25 mouse cellular contexts compared by ENCODE assay signal in genomic region chr3:102083589-102084230, GRCm38 (mm10). TPM values are rescaled to one million over a fixed set of nuclear protein-coding genes. Genes with fewer than 3 reads are reported as not detected.
A peak's percentile ranks its signal among the peaks of the same experiment; 100 is the strongest.
DNase-seq lines count a peak whose midpoint lies in the region; ATAC-seq and TF ChIP-seq lines count a peak whose summit lies in the region.
"Had no signal": no experiment of that assay in that cellular context is flagged by ENCODE, and none has a peak within 500 bp of the region (broad histone marks: within the 10 kb centered on the region; RNA-seq: fewer than 3 reads in every experiment).

No protein-coding gene starts in this region.

- 30% methylated on average over 13 of the region's 13 CpGs for WGBS in heart, embryonic 14.5 days
- 53% methylated on average over 13 of the region's 13 CpGs for WGBS in heart, adult 2 months
- 32% methylated on average over 13 of the region's 13 CpGs for WGBS in lung, embryonic 14.5 days

- no peak overlapping the region for H3K4me3 ChIP-seq in heart, embryonic 14.5 days (ENCODE audit: control insufficient read depth in 1 of 2, insufficient read depth in 1 of 2, low read depth in 1 of 2, low read length in 2 of 2)
- H3K4me3 ChIP-seq in heart, adult 2 months, result no peak overlapping the region
- no peak overlapping the region for H3K4me3 ChIP-seq in lung, embryonic 14.5 days (ENCODE audit: low read depth, low read length)
- H3K4me3 ChIP-seq in E14TG2a.4 (replicated peaks; ENCODE audit: low read length), result peak overlapping the region; percentile 55
- H3K4me3 ChIP-seq in ES-Bruce4 (ENCODE audit: low read depth, low read length), result peak overlapping the region; percentile 32; the same call in 1 of the 2 replicates
- H3K4me3 ChIP-seq: embryonic facial prominence, embryonic 12.5 days; heart, embryonic 15.5 days; hindbrain, embryonic 15.5 days; layer of hippocampus, adult 2 months; neural tube, embryonic 12.5 days had no signal

- TF ChIP-seq EP300 in heart, adult 2 months (IDR thresholded peaks at IDR 0.05; ENCODE audit: insufficient read depth, low read depth, low read length), result no peak
- TF ChIP-seq EP300 in ES-Bruce4 (IDR thresholded peaks at IDR 0.05; ENCODE audit: insufficient read depth, low read depth, low read length), result peak; percentile 86

- DNase-seq in heart, adult 2 months, result no peak
- peak; percentile 10 for DNase-seq in lung, embryonic 14.5 days
- DNase-seq in lung, postnatal 36 days, result no peak
- DNase-seq in cerebellum, postnatal 14 days, result no peak
- DNase-seq in kidney, postnatal 36 days, result no peak
- DNase-seq: adrenal gland, adult 2 months; cerebellum, adult 11-12 months; cerebellum, postnatal 10 days; forebrain, postnatal 0 days; gastrocnemius, postnatal 14 days; kidney, adult 2 months; kidney, postnatal 14 days; lung, adult 18-20 months; thymus, postnatal 25 days had no signal

- H3K27ac ChIP-seq in heart, embryonic 14.5 days (replicated peaks in 1 of 2; ENCODE audit: control insufficient read depth in 1 of 2, insufficient read depth in 1 of 2, low read depth in 2 of 2, low read length in 2 of 2), result no peak overlapping the region
- H3K27ac ChIP-seq in heart, adult 2 months, result no peak overlapping the region
- no peak overlapping the region for H3K27ac ChIP-seq in lung, embryonic 14.5 days (ENCODE audit: low read depth)
- peak overlapping the region; percentile 86 for H3K27ac ChIP-seq in ES-Bruce4 (ENCODE audit: insufficient read depth, low read length)
- H3K27ac ChIP-seq: embryonic facial prominence, embryonic 12.5 days; heart, embryonic 15.5 days; hindbrain, embryonic 15.5 days; layer of hippocampus, adult 2 months; neural tube, embryonic 12.5 days had no signal

- H3K9ac ChIP-seq in heart, embryonic 14.5 days (ENCODE audit: low read length), result peak overlapping the region; percentile 39; the same call in 1 of the 2 replicates
- H3K9ac ChIP-seq in heart, adult 2 months (ENCODE audit: low read depth, low read length), result no peak overlapping the region
- H3K9ac ChIP-seq in lung, embryonic 14.5 days, result no peak overlapping the region
- no peak overlapping the region for H3K9ac ChIP-seq in ES-Bruce4 (ENCODE audit: low read depth, poor library complexity, severe bottlenecking)
- H3K9ac ChIP-seq: embryonic facial prominence, embryonic 12.5 days; forebrain, postnatal 0 days; heart, embryonic 15.5 days; hindbrain, embryonic 15.5 days; neural tube, embryonic 12.5 days had no signal

- H3K36me3 ChIP-seq in heart, embryonic 14.5 days (ENCODE audit: control insufficient read depth, insufficient read depth, low read length), result no peaks in the 10 kb centered on the region
- no peaks in the 10 kb centered on the region for H3K36me3 ChIP-seq in heart, adult 2 months (ENCODE audit: control insufficient read depth, insufficient read depth, low read length)
- no peaks in the 10 kb centered on the region for H3K36me3 ChIP-seq in lung, embryonic 14.5 days (ENCODE audit: insufficient read depth)
- H3K36me3 ChIP-seq in E14TG2a.4 (ENCODE audit: insufficient read depth, low read length) (no peaks in the 10 kb centered on the region), ES-Bruce4 (ENCODE audit: control insufficient read depth, insufficient read depth, low read length, poor library complexity, severe bottlenecking) (no peaks in the 10 kb centered on the region)
- H3K36me3 ChIP-seq: embryonic facial prominence, embryonic 12.5 days; heart, embryonic 15.5 days; hindbrain, embryonic 15.5 days; neural tube, embryonic 12.5 days had no signal

- intact Hi-C loops in heart, adult 2 months (cut with DNase I), result loop anchor here (5.0 to 10.0 kb wide), 2 partner anchors 39 to 611 kb away; no protein-coding TSS in a partner anchor

- TF ChIP-seq CTCF in heart, adult 2 months (IDR thresholded peaks at IDR 0.05), result no peak
- no peak for TF ChIP-seq CTCF in lung, embryonic 14.5 days (IDR thresholded peaks at IDR 0.05; ENCODE audit: low read depth)
- no peak for TF ChIP-seq CTCF in E14TG2a.4 (conservative IDR thresholded peaks at IDR 0.05; ENCODE audit: low read length)
- TF ChIP-seq CTCF in ES-Bruce4 (IDR thresholded peaks at IDR 0.05; ENCODE audit: low read depth, low read length), result no peak

- no peaks in the 10 kb centered on the region for H3K9me3 ChIP-seq in heart, embryonic 14.5 days (ENCODE audit: control insufficient read depth, low read length)
- no peaks in the 10 kb centered on the region for H3K9me3 ChIP-seq in lung, embryonic 14.5 days (ENCODE audit: low read depth, low read length)
- peaks cover 19% of the 10 kb centered on the region for H3K9me3 ChIP-seq in E14TG2a.4 (ENCODE audit: low read length)
- no peaks in the 10 kb centered on the region for H3K9me3 ChIP-seq in ES-Bruce4 (replicated peaks; ENCODE audit: control insufficient read depth, insufficient read depth, low read length, poor library complexity, severe bottlenecking)
- H3K9me3 ChIP-seq: embryonic facial prominence, embryonic 12.5 days; heart, embryonic 15.5 days; hindbrain, embryonic 15.5 days; neural tube, embryonic 12.5 days had no signal

- H3K4me1 ChIP-seq in heart, embryonic 14.5 days (ENCODE audit: control insufficient read depth in 2 of 2, insufficient read depth in 2 of 2, low read length in 2 of 2), result peaks cover 28 to 35% of the 10 kb centered on the region in 2 experiments
- H3K4me1 ChIP-seq in heart, adult 2 months (ENCODE audit: control insufficient read depth, insufficient read depth, low read length), result peaks cover 10% of the 10 kb centered on the region
- H3K4me1 ChIP-seq in lung, embryonic 14.5 days (ENCODE audit: insufficient read depth), result no peaks in the 10 kb centered on the region
- peaks cover 71% of the 10 kb centered on the region for H3K4me1 ChIP-seq in E14TG2a.4 (replicated peaks; ENCODE audit: low read depth, low read length)
- peaks cover 5% of the 10 kb centered on the region for H3K4me1 ChIP-seq in ES-Bruce4 (ENCODE audit: control insufficient read depth, insufficient read depth, low read length)
- H3K4me1 ChIP-seq: embryonic facial prominence, embryonic 12.5 days; neural tube, embryonic 12.5 days had no signal

- no peak for TF ChIP-seq POLR2A in heart, adult 2 months (IDR thresholded peaks at IDR 0.05; ENCODE audit: insufficient read depth, low read depth, low read length)
- TF ChIP-seq POLR2A in ES-Bruce4 (IDR thresholded peaks at IDR 0.05; ENCODE audit: insufficient read depth, low read length), result no peak

- peak overlapping the region; percentile 14; the same call in 1 of the 2 replicates for H3K4me2 ChIP-seq in heart, embryonic 14.5 days (ENCODE audit: low read length)
- H3K4me2 ChIP-seq in lung, embryonic 14.5 days, result no peak overlapping the region
- H3K4me2 ChIP-seq: embryonic facial prominence, embryonic 12.5 days; heart, embryonic 15.5 days; hindbrain, embryonic 15.5 days; liver, embryonic 11.5 days; neural tube, embryonic 12.5 days had no signal

- H3K27me3 ChIP-seq in heart, embryonic 14.5 days (ENCODE audit: control insufficient read depth, insufficient read depth, low read length), result no peaks in the 10 kb centered on the region
- H3K27me3 ChIP-seq in heart, adult 2 months (ENCODE audit: control insufficient read depth, insufficient read depth, low read length), result no peaks in the 10 kb centered on the region
- H3K27me3 ChIP-seq in lung, embryonic 14.5 days (ENCODE audit: insufficient read depth, low read length), result peaks cover 7% of the 10 kb centered on the region; the same call in 1 of the 2 replicates
- H3K27me3 ChIP-seq in E14TG2a.4 (ENCODE audit: insufficient read depth, low read length) (peaks cover 16% of the 10 kb centered on the region; the same call in 1 of the 2 replicates), ES-Bruce4 (ENCODE audit: control insufficient read depth, insufficient read depth, low read length, poor library complexity, severe bottlenecking) (no peaks in the 10 kb centered on the region)
- H3K27me3 ChIP-seq: heart, embryonic 15.5 days had no signal

- no peaks in the 10 kb centered on the region; the same call in 1 of the 2 replicates for H3K79me2 ChIP-seq in heart, adult 2 months (replicated peaks; ENCODE audit: control insufficient read depth, insufficient read depth, low read length)

- no peak for ATAC-seq in heart, embryonic 14.5 days (ENCODE audit: insufficient number of reproducible peaks, insufficient read depth, low FRiP score, low read depth)
- ATAC-seq in lung, embryonic 14.5 days (ENCODE audit: insufficient read depth), result no peak
- ATAC-seq: forebrain, postnatal 0 days had no signal

RNA-seq across cellular contexts. Expression of gene Casq2, which starts 2.5 kb away (rescaled TPM):
- 433 and 482 TPM in 2 replicates for polyA plus RNA-seq in heart, embryonic 14.5 days (2014; fragmentation: Nextera tagmentation; extraction: Ambion mirVana)
- total RNA-seq in heart, adult 2 months (2021), result 100 to 1,000 TPM; 833 to 848 TPM
- 361 and 854 TPM in 2 replicates for polyA plus RNA-seq in heart, adult 2 months (2012; rRNA removed)
- polyA plus RNA-seq in lung, embryonic 14.5 days (2014; fragmentation: Nextera tagmentation; extraction: Ambion mirVana), result 0.43 and 3.6 TPM in 2 replicates
- not detected in 2 replicates for polyA plus RNA-seq in ES-Bruce4 (2011; ENCODE audit: insufficient read depth, insufficient read length, low read depth, missing spikeins)
- total RNA-seq: megakaryocyte-erythroid progenitor cell, adult 5-6 weeks had no signal
- polyA plus RNA-seq: forebrain, embryonic 11.5 days had no signal

Comparison
In these comparisons a context has a peak if more than half of its experiments do, and no peak if none do; other contexts are left out.
1. H3K4me3 ChIP-seq: peak in E14TG2a.4 (single experiment) and ES-Bruce4 (single experiment); none in heart, embryonic 14.5 days (0 of 2), heart, adult 2 months (single experiment) and lung, embryonic 14.5 days (single experiment).
2. RNA of gene Casq2, which starts 2.5 kb away (polyA plus RNA-seq): 433 to 482 TPM in heart, embryonic 14.5 days and 361 to 854 TPM in heart, adult 2 months; 0.43 to 3.6 TPM in lung, embryonic 14.5 days and not detected in ES-Bruce4; every median in the first group is over 10 times any median in the second.